Mouse (Mus musculus) embryonic facial prominence, embryonic 13.5 days (tissue): ENCODE measurements around the gene Kcnn3. TPM values are rescaled to one million over a fixed set of nuclear protein-coding genes. Genes with fewer than 3 reads are reported as not detected.

Experiments
- ATAC-seq: fragments of 200-750 bp; cut with Nextera tagmentation; 2 replicates; pipeline ENCODE4 v1.8.0; 2017; ENCODE audit warnings: low read depth; ENCODE audit not compliant: insufficient number of reproducible peaks, insufficient read depth, low FRiP score, low TSS enrichment
- H3K27ac ChIP-seq: fragments of 300-500 bp; sonication (generic); 2 replicates; pipeline ENCODE4 v1.5.1; 2015; ENCODE audit warnings: moderate library complexity, mild to moderate bottlenecking, inconsistent platforms
- H3K27me3 ChIP-seq: fragments of 300-500 bp; sonication (generic); 2 replicates; pipeline ENCODE4 v1.6.1; 2015; ENCODE audit warnings: mild to moderate bottlenecking, inconsistent platforms
- H3K36me3 ChIP-seq: fragments of 300-500 bp; sonication (generic); 2 replicates; pipeline ENCODE4 v1.6.1; 2015; ENCODE audit warnings: mild to moderate bottlenecking, inconsistent platforms
- H3K4me1 ChIP-seq: fragments of 300-500 bp; sonication (generic); 2 replicates; pipeline ENCODE4 v1.6.1; 2015; ENCODE audit warnings: inconsistent platforms
- H3K4me2 ChIP-seq: fragments of 300-500 bp; sonication (generic); 2 replicates; pipeline ENCODE4 v1.6.1; 2015; ENCODE audit warnings: moderate library complexity, mild to moderate bottlenecking, inconsistent platforms
- H3K4me3 ChIP-seq: fragments of 300-500 bp; sonication (generic); 2 replicates; pipeline ENCODE4 v1.5.1; 2015; ENCODE audit warnings: mild to moderate bottlenecking, inconsistent platforms
- H3K9ac ChIP-seq: fragments of 300-500 bp; sonication (generic); 2 replicates; pipeline ENCODE4 v1.6.1; 2015; ENCODE audit warnings: mild to moderate bottlenecking, inconsistent platforms
- H3K9me3 ChIP-seq: fragments of 300-500 bp; sonication (generic); 2 replicates; pipeline ENCODE4 v1.6.1; 2016; ENCODE audit warnings: inconsistent platforms
- WGBS: fragments of 180-500 bp; shearing (Covaris S2); methylation state at CpG from one replicate; pipeline ENCODE4 v1.1.7; 2015; ENCODE audit warnings: mixed read lengths; 5-methylcytosine and 5-hydroxymethylcytosine counted together
- polyA plus RNA-seq: library from polyadenylated mRNA; unstranded; fragments of >200 nt; fragmentation: Nextera tagmentation; extraction: Ambion mirVana; gene quantifications from 2 replicates; pipeline ENCODE4 v1.2.1, GENCODE M21; 2015

Gene Kcnn3
- polyA plus RNA-seq, 1 experiment from 2014 or later: 1.5 TPM

DNA sequence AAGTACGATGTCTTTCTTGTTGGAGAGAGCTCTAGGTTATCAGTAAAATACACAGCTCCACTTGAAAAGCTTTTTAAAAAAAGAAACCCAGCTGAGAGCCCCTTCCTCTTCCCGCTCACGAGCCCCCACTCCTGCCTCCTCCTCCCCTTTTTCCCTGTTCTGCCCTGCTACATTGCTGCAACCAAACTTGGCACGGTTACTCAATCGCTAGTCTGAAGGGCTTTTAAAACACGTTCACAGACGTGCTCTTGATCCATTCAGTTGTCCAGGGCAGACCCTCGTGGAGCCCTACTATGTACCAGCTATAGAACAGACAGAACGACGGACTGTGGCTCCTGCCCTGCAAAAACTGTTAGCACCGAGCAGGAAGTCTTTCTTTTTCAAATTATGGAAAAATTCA, 72.8 kb downstream of the Kcnn3 start:
- H3K27me3 ChIP-seq: no peaks in the 10 kb centered on the region
- H3K4me3 ChIP-seq: no peak overlapping the region
- peaks cover 35% of the 10 kb centered on the region for H3K4me1 ChIP-seq
- H3K4me2 ChIP-seq: no peak overlapping the region
- 71% methylated on average over 11 of the region's 11 CpGs for WGBS
- H3K36me3 ChIP-seq: no peaks in the 10 kb centered on the region
- no peak for ATAC-seq
- no peak overlapping the region for H3K27ac ChIP-seq
- no peak overlapping the region for H3K9ac ChIP-seq
- no peaks in the 10 kb centered on the region for H3K9me3 ChIP-seq

- no peak overlapping the region for H3K4me2 ChIP-seq
- no peak overlapping the region for H3K4me3 ChIP-seq
- peaks cover 30% of the 10 kb centered on the region for H3K4me1 ChIP-seq
- no peaks in the 10 kb centered on the region for H3K27me3 ChIP-seq
- no peaks in the 10 kb centered on the region for H3K36me3 ChIP-seq
- WGBS: 73% methylated on average over 10 of the region's 10 CpGs
- no peak overlapping the region for H3K27ac ChIP-seq
- H3K9ac ChIP-seq: no peak overlapping the region
- no peaks in the 10 kb centered on the region for H3K9me3 ChIP-seq
- ATAC-seq: no peak
Observed at GRCm38 (mm10) chr3:89593524-89593923, 73.6 kb downstream of the Kcnn3 start.

DNA sequence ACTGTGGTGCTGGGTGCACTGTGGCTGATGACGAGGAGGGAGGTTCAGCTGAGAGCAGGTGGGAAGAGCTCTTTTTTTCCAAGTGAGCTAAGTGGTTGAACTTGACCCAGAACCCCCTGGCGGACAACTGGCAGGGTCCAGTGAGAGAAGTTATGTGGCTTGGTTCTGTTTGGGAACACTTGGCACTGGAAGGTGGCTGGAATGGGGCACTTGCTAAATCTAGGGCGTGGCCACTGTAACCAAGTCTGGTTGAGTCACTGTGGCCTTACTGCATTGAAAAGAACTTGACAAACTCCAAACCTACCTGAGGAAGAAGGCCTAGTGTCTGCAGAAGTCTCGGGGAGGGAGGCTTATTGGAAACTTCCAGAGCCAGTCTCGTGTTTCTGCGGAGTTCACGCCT, 78.4 kb downstream of the Kcnn3 start:
- Histone ChIP-seq H3K27ac (no peak overlapping the region), H3K4me2 (no peak overlapping the region), H3K36me3 (no peaks in the 10 kb centered on the region), H3K9ac (no peak overlapping the region), H3K4me1 (0 out of 2 replicates have a peak, but pooled peaks cover 8% of the 10 kb centered on the region), H3K4me3 (no peak overlapping the region), H3K27me3 (no peaks in the 10 kb centered on the region), H3K9me3 (peaks cover 4% of the 10 kb centered on the region; the same call in 1 of the 2 replicates)
- 85% methylated on average over 7 of the region's 7 CpGs for WGBS
- ATAC-seq: no peak

DNA sequence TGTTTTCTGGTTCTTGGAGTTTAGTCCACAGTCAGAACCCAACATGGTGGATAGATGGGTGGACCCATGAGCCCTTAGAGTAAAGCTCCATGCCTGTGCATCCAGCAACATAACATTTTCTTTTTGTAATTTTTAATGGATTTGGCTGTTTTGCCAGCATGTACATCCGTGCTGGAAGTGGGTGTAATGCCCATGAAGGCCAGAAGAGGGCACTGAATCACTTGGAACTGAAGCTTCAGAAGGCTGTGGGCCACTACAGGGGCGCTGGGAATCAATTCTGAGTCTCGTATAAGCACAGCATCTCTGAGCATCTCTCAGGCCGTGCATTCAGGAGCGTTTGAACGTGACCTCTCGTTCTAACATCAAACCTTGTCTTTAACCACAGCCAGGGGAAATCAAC, 79.0 kb downstream of the Kcnn3 start:
- 94% methylated on average over 7 of the region's 7 CpGs for WGBS
- Histone ChIP-seq H3K4me2 (no peak overlapping the region), H3K4me1 (0 out of 2 replicates have a peak, but pooled peaks cover 8% of the 10 kb centered on the region), H3K36me3 (no peaks in the 10 kb centered on the region), H3K27me3 (no peaks in the 10 kb centered on the region), H3K9ac (no peak overlapping the region), H3K9me3 (peaks cover 4% of the 10 kb centered on the region; the same call in 1 of the 2 replicates), H3K27ac (no peak overlapping the region), H3K4me3 (no peak overlapping the region)
- ATAC-seq: no peak

GRCm38 (mm10) chr3:89601060-89601459, 81.1 kb downstream of the Kcnn3 start:
- H3K27me3 ChIP-seq: no peaks in the 10 kb centered on the region
- H3K9ac ChIP-seq: no peak overlapping the region
- WGBS: 37% methylated on average over 7 of the region's 7 CpGs
- H3K36me3 ChIP-seq: no peaks in the 10 kb centered on the region
- no peak for ATAC-seq
- no peak overlapping the region for H3K27ac ChIP-seq
- no peak overlapping the region for H3K4me3 ChIP-seq
- H3K4me2 ChIP-seq: no peak overlapping the region
- peaks cover 4% of the 10 kb centered on the region; the same call in 1 of the 2 replicates for H3K9me3 ChIP-seq
- H3K4me1 ChIP-seq: no peaks in the 10 kb centered on the region

DNA sequence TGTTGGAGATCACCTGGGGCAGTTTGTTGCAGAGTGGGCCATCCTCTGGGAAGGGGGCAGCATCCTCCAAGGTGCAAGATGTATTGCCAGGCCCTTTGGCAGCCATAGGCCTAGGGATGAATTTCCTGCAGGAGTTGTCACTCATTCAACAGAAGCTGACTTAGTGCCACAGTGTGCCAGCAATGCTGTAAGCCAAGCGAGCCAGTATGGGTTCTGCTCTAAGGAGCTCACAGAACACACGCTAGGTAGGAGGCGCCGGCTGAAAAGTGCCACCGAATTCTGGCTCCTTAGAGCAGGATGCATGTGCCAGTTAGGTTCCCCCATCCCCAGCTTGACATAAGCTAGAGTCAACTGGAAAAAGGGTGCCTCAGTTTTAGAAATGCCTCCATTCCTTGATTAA, 83.3 kb downstream of the Kcnn3 start:
- 90% methylated on average over 5 of the region's 5 CpGs for WGBS
- ATAC-seq: no peak
- Histone ChIP-seq H3K9me3 (peaks cover 4% of the 10 kb centered on the region; the same call in 1 of the 2 replicates), H3K27me3 (no peaks in the 10 kb centered on the region), H3K4me3 (no peak overlapping the region), H3K27ac (no peak overlapping the region), H3K4me1 (peaks cover 5% of the 10 kb centered on the region), H3K4me2 (no peak overlapping the region), H3K36me3 (no peaks in the 10 kb centered on the region), H3K9ac (no peak overlapping the region)

GRCm38 (mm10) chr3:89605235-89605634, 85.3 kb downstream of the Kcnn3 start:
- WGBS: 72% methylated on average over 5 of the region's 5 CpGs
- Histone ChIP-seq H3K27me3 (no peaks in the 10 kb centered on the region), H3K27ac (no peak overlapping the region), H3K4me3 (no peak overlapping the region), H3K9ac (no peak overlapping the region), H3K36me3 (no peaks in the 10 kb centered on the region), H3K4me1 (peaks cover 5% of the 10 kb centered on the region), H3K4me2 (no peak overlapping the region), H3K9me3 (no peaks in the 10 kb centered on the region)
- ATAC-seq: no peak

DNA sequence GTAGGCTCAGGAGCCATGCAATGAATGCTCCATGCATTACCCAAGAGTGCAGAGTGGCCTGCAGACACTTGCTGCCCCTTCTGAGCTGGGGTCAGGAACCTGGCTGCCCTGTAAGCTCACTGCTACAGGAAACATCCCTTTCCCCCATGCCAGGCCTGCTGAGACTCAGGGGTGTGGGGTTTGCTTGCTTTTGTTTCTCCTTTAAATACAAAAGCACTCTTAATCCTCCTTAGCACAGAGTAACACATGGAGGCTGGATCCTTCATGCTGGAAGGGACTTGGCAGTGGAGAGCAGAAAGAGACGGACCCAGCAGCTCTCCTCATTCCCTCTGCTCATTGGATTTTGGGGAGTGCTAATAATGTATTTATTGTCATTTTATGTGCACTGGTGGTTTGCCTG, 87.4 kb downstream of the Kcnn3 start:
- H3K4me1 ChIP-seq: peaks cover 5% of the 10 kb centered on the region
- no peak for ATAC-seq
- H3K27ac ChIP-seq: no peak overlapping the region
- no peak overlapping the region for H3K9ac ChIP-seq
- WGBS: 61% methylated on average over 1 of the region's 1 CpGs
- H3K9me3 ChIP-seq: no peaks in the 10 kb centered on the region
- no peaks in the 10 kb centered on the region for H3K27me3 ChIP-seq
- H3K4me2 ChIP-seq: no peak overlapping the region
- H3K36me3 ChIP-seq: no peaks in the 10 kb centered on the region
- H3K4me3 ChIP-seq: no peak overlapping the region

GRCm38 (mm10) chr3:89612048-89612447, 92.1 kb downstream of the Kcnn3 start:
- Histone ChIP-seq H3K4me3 (no peak overlapping the region), H3K9me3 (no peaks in the 10 kb centered on the region), H3K4me2 (no peak overlapping the region), H3K36me3 (no peaks in the 10 kb centered on the region), H3K9ac (no peak overlapping the region), H3K27me3 (no peaks in the 10 kb centered on the region), H3K27ac (no peak overlapping the region), H3K4me1 (peaks cover 19% of the 10 kb centered on the region)
- no peak for ATAC-seq
- WGBS: 73% methylated on average over 5 of the region's 5 CpGs

DNA sequence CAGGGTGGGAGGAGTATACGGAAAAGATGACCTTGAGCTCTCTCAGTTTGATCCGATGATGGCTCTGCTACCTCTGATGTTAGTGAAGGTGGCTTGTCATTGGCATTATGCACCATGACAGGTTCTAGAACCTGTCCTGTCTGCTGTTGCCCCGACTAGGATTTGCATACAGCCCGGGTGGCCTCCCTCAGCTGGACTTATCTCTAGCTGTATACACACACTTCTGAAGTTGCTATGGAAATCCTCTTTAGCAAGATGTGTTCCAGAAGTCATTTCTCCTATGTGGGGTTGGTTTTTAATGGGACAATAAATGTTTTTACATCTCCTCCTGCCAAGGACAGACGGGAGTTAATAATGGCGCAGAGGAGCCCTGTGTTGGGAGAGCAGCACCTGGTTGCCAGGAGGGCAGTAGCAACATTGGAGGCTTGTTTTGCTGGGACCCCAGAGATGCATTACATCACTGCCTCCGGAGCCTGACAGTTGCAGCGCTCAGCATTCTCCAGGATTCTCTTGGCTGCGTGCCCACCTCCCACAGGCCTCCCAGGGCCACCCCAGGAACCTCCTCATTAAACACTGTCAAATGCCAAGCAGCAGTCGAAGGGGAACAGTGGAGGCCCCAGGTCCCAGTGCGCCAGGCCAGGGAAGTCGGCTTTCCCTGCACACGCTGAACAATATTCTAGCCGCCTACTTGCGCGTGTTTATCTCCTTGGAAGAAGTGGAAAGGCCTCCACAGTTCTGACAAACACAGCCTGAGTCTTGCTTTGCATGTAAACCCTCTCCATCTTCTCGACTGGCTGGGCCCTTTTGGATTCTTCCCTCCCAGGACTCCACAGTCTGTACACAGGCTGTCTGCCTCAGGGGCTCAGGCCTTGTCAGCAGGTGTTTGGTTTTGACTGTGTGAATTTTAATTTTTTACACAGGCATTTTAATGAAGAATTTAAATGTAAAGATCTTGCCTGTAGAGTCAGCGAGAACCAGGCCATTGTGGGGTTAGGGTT, 93.9 kb downstream of the Kcnn3 start:
- no peaks in the 10 kb centered on the region for H3K36me3 ChIP-seq
- peaks cover 14% of the 10 kb centered on the region for H3K4me1 ChIP-seq
- no peaks in the 10 kb centered on the region for H3K9me3 ChIP-seq
- H3K4me2 ChIP-seq: peak overlapping the region; percentile 9
- ATAC-seq: peak; percentile 72; the same call in 1 of the 2 replicates
- no peak overlapping the region for H3K4me3 ChIP-seq
- no peaks in the 10 kb centered on the region for H3K27me3 ChIP-seq
- peak overlapping the region; percentile 69 for H3K27ac ChIP-seq
- peak overlapping the region; percentile 54; the same call in 1 of the 2 replicates for H3K9ac ChIP-seq
- 38% methylated on average over 18 of the region's 18 CpGs for WGBS

GRCm38 (mm10) chr3:89616861-89617260, 96.9 kb downstream of the Kcnn3 start:
- Histone ChIP-seq H3K9ac (no peak overlapping the region), H3K27me3 (no peaks in the 10 kb centered on the region), H3K36me3 (no peaks in the 10 kb centered on the region), H3K9me3 (no peaks in the 10 kb centered on the region), H3K27ac (no peak overlapping the region), H3K4me2 (no peak overlapping the region), H3K4me1 (peaks cover 14% of the 10 kb centered on the region), H3K4me3 (no peak overlapping the region)
- 59% methylated on average over 6 of the region's 6 CpGs for WGBS
- no peak for ATAC-seq

GRCm38 (mm10) chr3:89617360-89617759, 97.4 kb downstream of the Kcnn3 start:
- no peak overlapping the region for H3K9ac ChIP-seq
- H3K9me3 ChIP-seq: no peaks in the 10 kb centered on the region
- H3K4me3 ChIP-seq: no peak overlapping the region
- ATAC-seq: no peak
- no peaks in the 10 kb centered on the region for H3K27me3 ChIP-seq
- no peak overlapping the region for H3K4me2 ChIP-seq
- H3K4me1 ChIP-seq: peaks cover 14% of the 10 kb centered on the region
- no peaks in the 10 kb centered on the region for H3K36me3 ChIP-seq
- no peak overlapping the region for H3K27ac ChIP-seq
- WGBS: 80% methylated on average over 2 of the region's 2 CpGs
